Mouse (Mus musculus) hindbrain, embryonic 11.5 days (tissue): ENCODE results near the gene Dnm1. TPM values are rescaled to one million over a fixed set of nuclear protein-coding genes. Genes with fewer than 3 reads are reported as not detected.

Source experiments
- ATAC-seq: fragments of 200-750 bp; cut with Nextera tagmentation; 2 replicates; pipeline ENCODE4 v1.8.0; 2017; ENCODE audit warnings: mild to moderate bottlenecking, moderate TSS enrichment, moderate library complexity; ENCODE audit not compliant: low FRiP score
- DNase-seq: peaks from one replicate; pipeline ENCODE4 v3.0.0-alpha.2; 2015; ENCODE audit warnings: low spot score
- H3K27ac ChIP-seq: fragments of 300-500 bp; sonication (generic); 2 replicates; pipeline ENCODE4 v1.5.1; 2014; ENCODE audit warnings: mild to moderate bottlenecking, low read depth, low read length
- H3K27me3 ChIP-seq: fragments of 300-500 bp; sonication (generic); 2 replicates; pipeline ENCODE4 v1.6.1; 2014; ENCODE audit warnings: mild to moderate bottlenecking, low read length, moderate library complexity, mixed read lengths; ENCODE audit not compliant: control insufficient read depth, insufficient read depth
- H3K36me3 ChIP-seq: fragments of 300-500 bp; sonication (generic); 2 replicates; pipeline ENCODE4 v1.6.1; 2014; ENCODE audit warnings: mild to moderate bottlenecking, low read length, moderate library complexity, mixed read lengths; ENCODE audit not compliant: control insufficient read depth, insufficient read depth
- H3K4me1 ChIP-seq: fragments of 300-500 bp; sonication (generic); replicated peaks from 2 replicates; pipeline ENCODE4 v1.6.1; 2014; ENCODE audit warnings: low read length, mixed read lengths; ENCODE audit not compliant: control insufficient read depth, insufficient read depth
- H3K4me2 ChIP-seq: fragments of 300-500 bp; sonication (generic); replicated peaks from 2 replicates; pipeline ENCODE4 v1.6.1; 2014; ENCODE audit warnings: mild to moderate bottlenecking, low read depth, low read length
- H3K4me3 ChIP-seq: fragments of 300-500 bp; sonication (generic); 2 replicates; pipeline ENCODE4 v1.5.1; 2014; ENCODE audit warnings: low read depth, low read length
- H3K9ac ChIP-seq: fragments of 300-500 bp; sonication (generic); 2 replicates; pipeline ENCODE4 v1.6.1; 2014; ENCODE audit warnings: low read depth, low read length
- H3K9me3 ChIP-seq: fragments of 300-500 bp; sonication (generic); 2 replicates; pipeline ENCODE4 v1.6.1; 2016; ENCODE audit warnings: low read length; ENCODE audit not compliant: control insufficient read depth
- WGBS: fragments of 180-500 bp; shearing (Covaris S2); extraction: QIAGEN DNeasy Blood & Tissue Kit; methylation state at CpG from one replicate; pipeline ENCODE4 v1.1.7; 2014; 5-methylcytosine and 5-hydroxymethylcytosine counted together
- polyA plus RNA-seq: library from polyadenylated mRNA; unstranded; fragments of >200 nt; fragmentation: Nextera tagmentation; extraction: Ambion mirVana; gene quantifications from 2 replicates; pipeline ENCODE4 v1.2.1, GENCODE M21; 2014

Gene Dnm1
- polyA plus RNA-seq, 1 experiment from 2014 or later: 22.6 TPM

- WGBS: 57% methylated on average over 4 of the region's 4 CpGs
These were observed 28.8 kb downstream of the Dnm1 start for GRCm38 (mm10) chr2:32324322-32324721.

GRCm38 (mm10) chr2:32322754-32323741 lies 30.1 kb downstream of the Dnm1 start:
- WGBS: 79% methylated on average over 7 of the region's 7 CpGs
- H3K36me3 ChIP-seq: no peaks in the 10 kb centered on the region
- no peak overlapping the region for H3K4me2 ChIP-seq
- H3K4me1 ChIP-seq: peaks cover 4% of the 10 kb centered on the region
- DNase-seq (no peak), ATAC-seq (peak; percentile 22; the same call in 1 of the 2 replicates)
- H3K9me3 ChIP-seq: no peaks in the 10 kb centered on the region
- peak overlapping the region; percentile 36 for H3K27ac ChIP-seq
- H3K27me3 ChIP-seq: no peaks in the 10 kb centered on the region
- H3K4me3 ChIP-seq: no peak overlapping the region
- no peak overlapping the region for H3K9ac ChIP-seq

More at GRCm38 (mm10) chr2:32324322-32324721, 28.8 kb downstream of the Dnm1 start:
- H3K4me2 ChIP-seq: no peak overlapping the region
- no peak for ATAC-seq
- no peaks in the 10 kb centered on the region; the same call in 1 of the 2 replicates for H3K4me1 ChIP-seq
- H3K36me3 ChIP-seq: no peaks in the 10 kb centered on the region
- H3K9ac ChIP-seq: no peak overlapping the region
- H3K4me3 ChIP-seq: no peak overlapping the region
- no peak overlapping the region for H3K27ac ChIP-seq
- no peak for DNase-seq
- no peaks in the 10 kb centered on the region for H3K9me3 ChIP-seq
- no peaks in the 10 kb centered on the region for H3K27me3 ChIP-seq

- H3K36me3 ChIP-seq: no peaks in the 10 kb centered on the region
- peaks cover 5% of the 10 kb centered on the region for H3K4me1 ChIP-seq
- no peak overlapping the region for H3K9ac ChIP-seq
- WGBS: 75% methylated on average over 9 of the region's 9 CpGs
- no peak for ATAC-seq
- H3K27me3 ChIP-seq: no peaks in the 10 kb centered on the region
- H3K4me2 ChIP-seq: no peak overlapping the region
- DNase-seq: no peak
- H3K27ac ChIP-seq: no peak overlapping the region
- H3K9me3 ChIP-seq: no peaks in the 10 kb centered on the region
- H3K4me3 ChIP-seq: no peak overlapping the region
These were observed 31.4 kb downstream of the Dnm1 start for GRCm38 (mm10) chr2:32321591-32322298.

GRCm38 (mm10) chr2:32320721-32321120 lies 32.4 kb downstream of the Dnm1 start:
- Histone ChIP-seq H3K36me3 (no peaks in the 10 kb centered on the region), H3K9me3 (no peaks in the 10 kb centered on the region), H3K9ac (no peak overlapping the region), H3K27me3 (no peaks in the 10 kb centered on the region), H3K4me1 (peaks cover 5% of the 10 kb centered on the region), H3K27ac (no peak overlapping the region), H3K4me3 (no peak overlapping the region), H3K4me2 (no peak overlapping the region)
- DNase-seq (no peak), ATAC-seq (no peak)
- WGBS: 71% methylated on average over 11 of the region's 11 CpGs

- DNase-seq (peak; percentile 52), ATAC-seq (no peak)
- Histone ChIP-seq H3K4me2 (no peak overlapping the region), H3K4me3 (no peak overlapping the region), H3K9ac (no peak overlapping the region), H3K9me3 (no peaks in the 10 kb centered on the region), H3K4me1 (peaks cover 5% of the 10 kb centered on the region), H3K36me3 (no peaks in the 10 kb centered on the region), H3K27me3 (no peaks in the 10 kb centered on the region; the same call in 1 of the 2 replicates), H3K27ac (peak overlapping the region; percentile 30; the same call in 1 of the 2 replicates)
- WGBS: 37% methylated on average over 9 of the region's 9 CpGs
These were observed 33.3 kb downstream of the Dnm1 start for GRCm38 (mm10) chr2:32319586-32320580.

GRCm38 (mm10) chr2:32318709-32319585 lies 34.2 kb downstream of the Dnm1 start:
- Histone ChIP-seq H3K9me3 (no peaks in the 10 kb centered on the region), H3K36me3 (no peaks in the 10 kb centered on the region), H3K27ac (peak overlapping the region; percentile 49; the same call in 1 of the 2 replicates), H3K4me1 (peaks cover 5% of the 10 kb centered on the region), H3K4me2 (peak overlapping the region; percentile 33), H3K4me3 (peak overlapping the region; percentile 27), H3K9ac (peak overlapping the region; percentile 50; the same call in 1 of the 2 replicates), H3K27me3 (no peaks in the 10 kb centered on the region; the same call in 1 of the 2 replicates)
- ATAC-seq (no peak), DNase-seq (no peak)
- 68% methylated on average over 14 of the region's 14 CpGs for WGBS

- Histone ChIP-seq H3K9me3 (no peaks in the 10 kb centered on the region), H3K4me1 (peaks cover 5% of the 10 kb centered on the region), H3K27me3 (no peaks in the 10 kb centered on the region; the same call in 1 of the 2 replicates), H3K9ac (peak overlapping the region; percentile 50), H3K4me3 (peak overlapping the region; percentile 27; the same call in 1 of the 2 replicates), H3K36me3 (no peaks in the 10 kb centered on the region), H3K4me2 (peak overlapping the region; percentile 33), H3K27ac (peak overlapping the region; percentile 70)
- ATAC-seq (peak; percentile 71), DNase-seq (peak; percentile 72)
- WGBS: 11% methylated on average over 18 of the region's 19 CpGs
These were observed 35.2 kb downstream of the Dnm1 start for GRCm38 (mm10) chr2:32317791-32318417.
